9 mouse cellular contexts compared by ENCODE assay signal in genomic region chr1:179582021-179582433, GRCm38 (mm10). TPM values are rescaled to one million over a fixed set of nuclear protein-coding genes. Genes with fewer than 3 reads are reported as not detected.
A peak's percentile ranks its signal among the peaks of the same experiment; 100 is the strongest.
DNase-seq lines count a peak whose midpoint lies in the region; ATAC-seq and TF ChIP-seq lines count a peak whose summit lies in the region.
"Had no signal": no experiment of that assay in that cellular context is flagged by ENCODE, and none has a peak within 500 bp of the region (broad histone marks: within the 10 kb centered on the region; RNA-seq: fewer than 3 reads in every experiment).

No protein-coding gene starts in this region.

- peak in 1 of 2 experiments; percentile 62; a peak in 1 of 4 replicates for TF ChIP-seq POLR2A in MEL (IDR thresholded peaks at IDR 0.05; ENCODE audit: control insufficient read depth in 1 of 2, insufficient read depth in 1 of 2, low read depth in 1 of 2, low read length in 2 of 2, poor library complexity in 1 of 2)

- peaks cover 0 to 65% of the 10 kb centered on the region in 2 experiments; a peak in 2 of 4 replicates for H3K36me3 ChIP-seq in MEL (ENCODE audit: control insufficient read depth in 1 of 2, insufficient read depth in 2 of 2, low read length in 2 of 2)
- H3K36me3 ChIP-seq in heart, postnatal 0 days (replicated peaks; ENCODE audit: control insufficient read depth, insufficient read depth, low read length): peaks cover 13% of the 10 kb centered on the region
- peaks cover 10% of the 10 kb centered on the region; the same call in 1 of the 2 replicates for H3K36me3 ChIP-seq in limb, embryonic 10.5 days

- H3K27me3 ChIP-seq in MEL (ENCODE audit: control insufficient read depth in 1 of 2, insufficient read depth in 2 of 2, low read length in 2 of 2): no peaks in the 10 kb centered on the region
- no peaks in the 10 kb centered on the region for H3K27me3 ChIP-seq in heart, postnatal 0 days (ENCODE audit: control insufficient read depth, insufficient read depth, low read length)
- H3K27me3 ChIP-seq in limb, embryonic 10.5 days (ENCODE audit: low read depth, poor library complexity, severe bottlenecking): no peaks in the 10 kb centered on the region
- H3K27me3 ChIP-seq: hindbrain, embryonic 15.5 days had no signal

- H3K4me1 ChIP-seq in MEL (ENCODE audit: control insufficient read depth in 1 of 2, insufficient read depth in 2 of 2, low read length in 2 of 2): peaks cover 47 to 63% of the 10 kb centered on the region in 2 experiments
- peaks cover 39% of the 10 kb centered on the region for H3K4me1 ChIP-seq in heart, postnatal 0 days (ENCODE audit: control insufficient read depth, insufficient read depth)
- peaks cover 19% of the 10 kb centered on the region for H3K4me1 ChIP-seq in limb, embryonic 10.5 days

- H3K4me2 ChIP-seq in heart, postnatal 0 days (ENCODE audit: low read depth, low read length): peak overlapping the region; percentile 16
- H3K4me2 ChIP-seq: hindbrain, embryonic 15.5 days had no signal

- TF ChIP-seq EP300 in MEL (IDR thresholded peaks at IDR 0.05; ENCODE audit: low read depth in 1 of 2, low read length in 2 of 2): peak; percentile 61 to 75
- no peak for TF ChIP-seq EP300 in heart, postnatal 0 days (IDR thresholded peaks at IDR 0.05; ENCODE audit: low read depth)

- DNase-seq in MEL (ENCODE audit: low read depth, low spot score): peak; percentile 81
- peak; percentile 35 for DNase-seq in brain, adult 2 months (ENCODE audit: low read depth, low spot score)
- DNase-seq in heart, postnatal 0 days (ENCODE audit: low spot score): peak; percentile 47
- no peak for DNase-seq in limb, embryonic 10.5 days (ENCODE audit: low spot score)
- DNase-seq in urinary bladder, postnatal 36 days (ENCODE audit: low spot score in 2 of 2): no peak
- no peak for DNase-seq in natural killer cell, adult 2 months (ENCODE audit: low spot score in 2 of 2)
- no peak for DNase-seq in urinary bladder, adult 2 months (ENCODE audit: low spot score)

- H3K79me2 ChIP-seq in MEL (ENCODE audit: control insufficient read depth, insufficient read depth, low read length, poor library complexity): no peaks in the 10 kb centered on the region

- TF ChIP-seq RAD21 in MEL (IDR thresholded peaks at IDR 0.05; ENCODE audit: low read depth, low read length): no peak

- H3K4me3 ChIP-seq in MEL (ENCODE audit: control insufficient read depth in 1 of 2, insufficient read depth in 1 of 2, low read depth in 2 of 2, low read length in 2 of 2): peak overlapping the region; percentile 39 to 45
- H3K4me3 ChIP-seq in heart, postnatal 0 days (ENCODE audit: low read depth, low read length): no peak overlapping the region
- H3K4me3 ChIP-seq in limb, embryonic 10.5 days: no peak overlapping the region
- H3K4me3 ChIP-seq: hindbrain, embryonic 15.5 days had no signal

- H3K27ac ChIP-seq in MEL (ENCODE audit: control insufficient read depth, low read depth, low read length): peak overlapping the region; percentile 87
- H3K27ac ChIP-seq in heart, postnatal 0 days (ENCODE audit: low read depth): peak overlapping the region; percentile 44
- 0 out of 2 replicates have a peak overlapping the region, but pooled peaks have one; percentile 22 for H3K27ac ChIP-seq in limb, embryonic 10.5 days
- H3K27ac ChIP-seq: hindbrain, embryonic 15.5 days had no signal

- no peaks in the 10 kb centered on the region for H3K9me3 ChIP-seq in MEL (replicated peaks; ENCODE audit: insufficient read depth, low read length)
- no peaks in the 10 kb centered on the region for H3K9me3 ChIP-seq in heart, postnatal 0 days (replicated peaks; ENCODE audit: control insufficient read depth, low read length)
- no peaks in the 10 kb centered on the region for H3K9me3 ChIP-seq in limb, embryonic 10.5 days (replicated peaks)
- H3K9me3 ChIP-seq: hindbrain, embryonic 15.5 days had no signal

- H3K9ac ChIP-seq in MEL (ENCODE audit: control insufficient read depth, low read depth, low read length, poor library complexity, severe bottlenecking): peak overlapping the region; percentile 61
- H3K9ac ChIP-seq in heart, postnatal 0 days (replicated peaks; ENCODE audit: low read depth, low read length): no peak overlapping the region
- H3K9ac ChIP-seq: hindbrain, embryonic 15.5 days had no signal

- peak; percentile 76 for ATAC-seq in heart, postnatal 0 days (ENCODE audit: insufficient read depth, low read depth)
- no peak for ATAC-seq in activated CD4-positive, CD25-positive, alpha-beta regulatory T cell, adult 4 months

- TF ChIP-seq CTCF in MEL (IDR thresholded peaks at IDR 0.05 in 2 of 3, conservative IDR thresholded peaks at IDR 0.05 in 1 of 3; ENCODE audit: control insufficient read depth in 1 of 3, insufficient read depth in 1 of 3, low read depth in 2 of 3, low read length in 3 of 3, poor library complexity in 1 of 3, severe bottlenecking in 1 of 3): no peak
- TF ChIP-seq CTCF in heart, postnatal 0 days (IDR thresholded peaks at IDR 0.05; ENCODE audit: low read depth): no peak

- 24% methylated on average over 6 of the region's 6 CpGs for WGBS in heart, postnatal 0 days
- WGBS in limb, embryonic 10.5 days: 58% methylated on average over 6 of the region's 6 CpGs

TF ChIP-seq in MEL, 35 proteins besides CTCF, POLR2A, EP300 and RAD21:
- TF ChIP-seq JUND (IDR thresholded peaks at IDR 0.05; ENCODE audit: low read depth, low read length) (no peak), ZC3H11A (IDR thresholded peaks at IDR 0.05; ENCODE audit: low read depth, low read length) (no peak), TCF12 (IDR thresholded peaks at IDR 0.05; ENCODE audit: low read depth, low read length) (0 out of 2 replicates have a peak, but pooled peaks have one; percentile 18), MAZ (IDR thresholded peaks at IDR 0.05; ENCODE audit: low read depth, low read length) (no peak), BHLHE40 (IDR thresholded peaks at IDR 0.05; ENCODE audit: borderline replicate concordance, low read depth, low read length) (no peak), NELFE (IDR thresholded peaks at IDR 0.05; ENCODE audit: low read depth, low read length) (peak; percentile 46; the same call in 1 of the 2 replicates), RCOR1 (IDR thresholded peaks at IDR 0.05; ENCODE audit: low read depth, low read length) (0 out of 2 replicates have a peak, but pooled peaks have one; percentile 46), USF2 (IDR thresholded peaks at IDR 0.05; ENCODE audit: borderline replicate concordance in 1 of 2, insufficient read depth in 1 of 2, low read depth in 1 of 2, low read length in 2 of 2) (no peak), E2F4 (IDR thresholded peaks at IDR 0.05; ENCODE audit: borderline replicate concordance, low read depth, low read length) (0 out of 2 replicates have a peak, but pooled peaks have one; percentile 11), ELF1 (IDR thresholded peaks at IDR 0.05; ENCODE audit: low read depth, low read length) (peak; percentile 54; the same call in 1 of the 2 replicates), UBTF (IDR thresholded peaks at IDR 0.05; ENCODE audit: borderline replicate concordance, insufficient read depth, low read depth, low read length) (no peak), SIN3A (IDR thresholded peaks at IDR 0.05; ENCODE audit: low read length) (peak; percentile 79), GATA1 (IDR thresholded peaks at IDR 0.05; ENCODE audit: low read depth, low read length) (peak; percentile 75), ZNF384 (IDR thresholded peaks at IDR 0.05; ENCODE audit: low read depth, low read length) (no peak), MXI1 (IDR thresholded peaks at IDR 0.05; ENCODE audit: low read depth, low read length) (peak; percentile 82), POLR2AphosphoS2 (IDR thresholded peaks at IDR 0.05; ENCODE audit: low read length) (peak; percentile 30; the same call in 1 of the 2 replicates), TBP (IDR thresholded peaks at IDR 0.05; ENCODE audit: low read depth, low read length) (peak; percentile 29; the same call in 1 of the 2 replicates), GABPA (IDR thresholded peaks at IDR 0.05; ENCODE audit: low read depth, low read length) (0 out of 2 replicates have a peak, but pooled peaks have one; percentile 36), HCFC1 (IDR thresholded peaks at IDR 0.05; ENCODE audit: low read depth, low read length) (peak; percentile 54), MAX (IDR thresholded peaks at IDR 0.05; ENCODE audit: low read length) (peak; percentile 63), ETS1 (IDR thresholded peaks at IDR 0.05; ENCODE audit: low read depth, low read length) (0 out of 2 replicates have a peak, but pooled peaks have one; percentile 56), MYC (IDR thresholded peaks at IDR 0.05; ENCODE audit: low read depth, low read length) (peak; percentile 61; the same call in 1 of the 2 replicates), MAFK (IDR thresholded peaks at IDR 0.05; ENCODE audit: borderline replicate concordance, low read depth, low read length) (peak; percentile 70; the same call in 1 of the 2 replicates)

RNA-seq across cellular contexts. Expression of gene Cnst, which starts 35.9 kb away (rescaled TPM):
- total RNA-seq in MEL (2012; rRNA removed): 10.4 and 11.9 TPM in 2 replicates
- 10 to 100 TPM in 1 of 2 experiments, not detected in 1; 12.1 TPM for polyA plus RNA-seq in MEL (2012; ENCODE audit: insufficient read depth in 1 of 2, insufficient read length in 2 of 2, low read depth in 1 of 2, low replicate concordance in 2 of 2, missing spikeins in 1 of 2)
- 21.4 and 33.7 TPM in 2 replicates for total RNA-seq in heart, postnatal 0 days (2014; rRNA removed; ENCODE audit: low replicate concordance)
- polyA plus RNA-seq in heart, postnatal 0 days (2015; fragmentation: Nextera tagmentation; extraction: Ambion mirVana): 19.6 and 21.5 TPM in 2 replicates
- 13.7 and 17.0 TPM in 2 replicates for polyA plus RNA-seq in limb, embryonic 10.5 days (2016; fragmentation: Nextera tagmentation; extraction: Ambion mirVana)
- polyA plus RNA-seq in activated CD4-positive, CD25-positive, alpha-beta regulatory T cell, adult 4 months (2017; shearing (Covaris generic)): 10 to 100 TPM; 12.3 to 12.5 TPM
- polyA plus RNA-seq in urinary bladder, adult 2 months (2012; rRNA removed): 20.8 and 21.6 TPM in 2 replicates

RNA-seq across cellular contexts. Expression of gene Tfb2m, which starts 36.0 kb away (rescaled TPM):
- total RNA-seq in MEL (2012; rRNA removed): 17.3 and 19.3 TPM in 2 replicates
- 10 to 100 TPM in 1 of 2 experiments, not detected in 1; 20.9 TPM for polyA plus RNA-seq in MEL (2012; ENCODE audit: insufficient read depth in 1 of 2, insufficient read length in 2 of 2, low read depth in 1 of 2, low replicate concordance in 2 of 2, missing spikeins in 1 of 2)
- 15.9 and 20.4 TPM in 2 replicates for total RNA-seq in heart, postnatal 0 days (2014; rRNA removed; ENCODE audit: low replicate concordance)
- polyA plus RNA-seq in heart, postnatal 0 days (2015; fragmentation: Nextera tagmentation; extraction: Ambion mirVana): 34.7 and 37.3 TPM in 2 replicates
- polyA plus RNA-seq in limb, embryonic 10.5 days (2016; fragmentation: Nextera tagmentation; extraction: Ambion mirVana): 24.5 and 25.5 TPM in 2 replicates
- polyA plus RNA-seq in activated CD4-positive, CD25-positive, alpha-beta regulatory T cell, adult 4 months (2017; shearing (Covaris generic)): 10 to 100 TPM; 20.1 to 27.1 TPM
- polyA plus RNA-seq in urinary bladder, adult 2 months (2012; rRNA removed): 27.3 and 30.4 TPM in 2 replicates

Comparison
In these comparisons a context has a peak if more than half of its experiments do, and no peak if none do; other contexts are left out.
1. DNase-seq: peak in MEL (single experiment), brain, adult 2 months (single experiment) and heart, postnatal 0 days (single experiment); none in limb, embryonic 10.5 days (single experiment), urinary bladder, postnatal 36 days (0 of 2), natural killer cell, adult 2 months (0 of 2) and urinary bladder, adult 2 months (single experiment).
2. H3K27ac ChIP-seq: peak in every context shown above with its lines; median percentile 87 in MEL; 44 in heart, postnatal 0 days; 22 in limb, embryonic 10.5 days.
3. H3K4me3 ChIP-seq: peak in MEL (2 of 2); none in heart, postnatal 0 days (single experiment) and limb, embryonic 10.5 days (single experiment).